13 mouse cellular contexts compared by ENCODE assay signal in genomic region chr6:86654270-86654916, GRCm38 (mm10). TPM values are rescaled to one million over a fixed set of nuclear protein-coding genes. Genes with fewer than 3 reads are reported as not detected.
DNase-seq lines count a peak whose midpoint lies in the region; ATAC-seq lines count a peak whose summit lies in the region.
"Had no signal": no experiment of that assay in that cellular context is flagged by ENCODE, and none has a peak within 500 bp of the region (broad histone marks: within the 10 kb centered on the region; RNA-seq: fewer than 3 reads in every experiment).

No protein-coding gene starts in this region.

- peaks cover 33% of the 10 kb centered on the region for H3K36me3 ChIP-seq in kidney, embryonic 14.5 days (ENCODE audit: control insufficient read depth, insufficient read depth, low read length)

- no peaks in the 10 kb centered on the region for H3K4me1 ChIP-seq in kidney, embryonic 14.5 days (ENCODE audit: control insufficient read depth, insufficient read depth, low read length)

- ATAC-seq in kidney, embryonic 14.5 days (ENCODE audit: low FRiP score, low TSS enrichment) = no peak
- peak; percentile 47 for ATAC-seq in common myeloid progenitor, adult 5-6 weeks (replicated peaks; ENCODE audit: low read depth, poor library complexity, severe bottlenecking)
- peak; percentile 34; the same call in 1 of the 2 replicates for ATAC-seq in megakaryocyte-erythroid progenitor cell, adult 5-6 weeks (replicated peaks; ENCODE audit: low FRiP score, low TSS enrichment, poor library complexity, severe bottlenecking)

- 79% methylated on average over 9 of the region's 9 CpGs for WGBS in kidney, embryonic 14.5 days

- peak; percentile 50 to 56 for DNase-seq in kidney, adult 8-10 months
- DNase-seq in kidney, adult 9 months = peak; percentile 66
- no peak for DNase-seq in cerebellum, postnatal 10 days
- DNase-seq in thymus, postnatal 14 days = no peak
- DNase-seq in ovary, postnatal 14 days (ENCODE audit: low spot score) = no peak
- DNase-seq: adrenal gland, postnatal 36 days; cerebellum, adult 11-12 months; gastrocnemius, adult 2 months; heart, postnatal 14 days; right cerebral cortex, postnatal 14 days had no signal

- no peak overlapping the region for H3K9ac ChIP-seq in kidney, embryonic 14.5 days (ENCODE audit: low read depth, low read length)

- H3K4me3 ChIP-seq in kidney, embryonic 14.5 days (ENCODE audit: low read length) = no peak overlapping the region
- H3K4me3 ChIP-seq: gastrocnemius, adult 2 months had no signal

- H3K27ac ChIP-seq in kidney, embryonic 14.5 days (ENCODE audit: low read depth, low read length) = no peak overlapping the region
- H3K27ac ChIP-seq: gastrocnemius, adult 2 months had no signal

- H3K4me2 ChIP-seq in kidney, embryonic 14.5 days (replicated peaks; ENCODE audit: low read depth, low read length) = no peak overlapping the region

- no peaks in the 10 kb centered on the region for H3K27me3 ChIP-seq in kidney, embryonic 14.5 days (ENCODE audit: control insufficient read depth, insufficient read depth, low read length)

- H3K9me3 ChIP-seq in kidney, embryonic 14.5 days (ENCODE audit: control insufficient read depth, low read length) = no peaks in the 10 kb centered on the region

RNA-seq across cellular contexts. Expression of gene Mxd1, which starts 14.6 kb away (rescaled TPM):
- 5.4 and 8.8 TPM in 2 replicates for polyA plus RNA-seq in kidney, embryonic 14.5 days (2014; fragmentation: Nextera tagmentation; extraction: Ambion mirVana)
- 23.6 and 24.5 TPM in 2 replicates for total RNA-seq in common myeloid progenitor, adult 5-6 weeks (2017)
- 7.6 and 19.5 TPM in 2 replicates for total RNA-seq in megakaryocyte-erythroid progenitor cell, adult 5-6 weeks (2014; fragmentation: Nextera tagmentation)
- total RNA-seq in megakaryocyte-erythroid progenitor cell, adult 5-6 weeks (2017) = 14.9 and 16.2 TPM in 2 replicates

RNA-seq across cellular contexts. Expression of gene Asprv1, which starts 26.4 kb away (rescaled TPM):
- polyA plus RNA-seq in kidney, embryonic 14.5 days (2014; fragmentation: Nextera tagmentation; extraction: Ambion mirVana) = 0.50 and 0.61 TPM in 2 replicates
- 0.55 TPM in 1 of 2 replicates, not detected in the other for total RNA-seq in common myeloid progenitor, adult 5-6 weeks (2017)
- not detected in 2 replicates for total RNA-seq in megakaryocyte-erythroid progenitor cell, adult 5-6 weeks (2014; fragmentation: Nextera tagmentation)
- total RNA-seq in megakaryocyte-erythroid progenitor cell, adult 5-6 weeks (2017) = not detected in 2 replicates
- total RNA-seq: gastrocnemius, adult 2 months had no signal

RNA-seq across cellular contexts. Expression of gene Snrnp27, which starts 29.9 kb away (rescaled TPM):
- polyA plus RNA-seq in kidney, embryonic 14.5 days (2014; fragmentation: Nextera tagmentation; extraction: Ambion mirVana) = 125 and 142 TPM in 2 replicates
- total RNA-seq in common myeloid progenitor, adult 5-6 weeks (2017) = 96.1 and 135 TPM in 2 replicates
- 75.7 and 89.2 TPM in 2 replicates for total RNA-seq in megakaryocyte-erythroid progenitor cell, adult 5-6 weeks (2014; fragmentation: Nextera tagmentation)
- 127 and 139 TPM in 2 replicates for total RNA-seq in megakaryocyte-erythroid progenitor cell, adult 5-6 weeks (2017)

Comparison
In these comparisons a context has a peak if more than half of its experiments do, and no peak if none do; other contexts are left out.
1. DNase-seq: peak in kidney, adult 8-10 months (2 of 2) and kidney, adult 9 months (single experiment); none in cerebellum, postnatal 10 days (0 of 2), thymus, postnatal 14 days (single experiment) and ovary, postnatal 14 days (single experiment).